Mouse (Mus musculus): ENCODE measurements around the gene Mef2b.
A peak's percentile ranks its signal among the peaks of the same experiment; 100 is the strongest.

Mef2b gene

DNA sequence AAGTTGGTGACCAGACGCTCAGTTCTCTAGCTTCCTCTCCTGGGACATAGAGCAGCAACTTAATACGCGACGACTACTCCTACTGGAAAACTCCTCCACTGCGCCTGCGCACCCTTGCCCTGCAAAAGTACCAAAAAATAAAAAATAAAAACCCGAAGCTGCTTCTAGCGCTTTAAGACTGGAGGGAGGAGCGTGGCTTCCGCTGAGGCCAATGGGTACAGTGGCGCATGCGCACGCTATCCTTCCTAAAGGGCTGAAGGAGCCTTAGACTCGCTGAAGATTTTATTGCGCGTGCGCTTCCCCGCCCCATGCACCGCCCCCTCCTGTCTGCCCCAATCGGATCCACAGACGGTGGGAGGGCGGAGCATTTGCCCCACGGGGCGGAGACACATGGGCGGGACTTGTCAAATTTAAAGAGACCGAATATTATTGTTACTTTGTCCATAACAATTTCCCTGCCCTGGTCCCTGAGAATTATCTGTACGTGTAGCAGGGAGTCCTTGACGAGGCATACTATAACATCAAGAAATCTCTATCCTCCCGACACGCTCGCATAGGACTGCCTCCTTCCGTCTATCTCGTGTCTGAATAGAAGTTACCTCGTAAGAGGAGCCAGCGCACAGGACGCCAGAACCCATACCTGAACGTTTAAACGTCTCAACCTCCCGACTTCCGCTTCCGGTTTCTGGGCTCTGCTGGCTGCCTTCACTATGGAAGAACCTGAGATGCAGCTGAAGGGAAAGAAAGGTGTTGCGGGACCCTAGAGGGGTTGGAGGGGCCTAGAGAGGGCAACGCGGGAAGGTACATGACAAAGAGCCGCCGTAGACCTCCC lies at the start of gene Mef2b, which contains the start of the genes Rfxank and Borcs8:
TSS of gene Mef2b (plus strand) at position 686 of the 832 bp plus-strand sequence.
TSS of gene Rfxank (minus strand) at position 129 of the 832 bp plus-strand sequence.
TSS of gene Borcs8 (plus strand) at position 474 of the 832 bp plus-strand sequence.
- peak; percentile 99 to 100 for DNase-seq

DNA sequence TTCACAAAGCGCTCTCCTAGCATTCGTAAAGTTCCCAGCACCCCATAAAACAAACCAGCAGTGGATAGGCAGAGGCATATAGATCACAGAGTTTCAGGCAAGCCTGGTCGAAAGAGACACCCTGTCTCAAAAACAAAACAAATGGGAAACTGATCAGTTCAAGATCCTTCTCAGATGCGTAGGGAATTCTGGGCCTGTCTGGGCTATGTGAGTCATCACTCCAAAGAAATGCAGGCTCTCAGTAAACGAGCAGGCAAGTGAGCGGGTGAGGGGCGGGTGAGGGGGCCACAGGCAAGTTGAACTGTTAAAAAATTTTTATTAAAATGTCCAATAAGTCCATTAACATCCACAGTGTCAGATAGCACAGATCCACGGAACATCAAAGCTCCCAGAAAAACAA lies 46.7 kb upstream of the Mef2b start:
- no peak for DNase-seq

DNA sequence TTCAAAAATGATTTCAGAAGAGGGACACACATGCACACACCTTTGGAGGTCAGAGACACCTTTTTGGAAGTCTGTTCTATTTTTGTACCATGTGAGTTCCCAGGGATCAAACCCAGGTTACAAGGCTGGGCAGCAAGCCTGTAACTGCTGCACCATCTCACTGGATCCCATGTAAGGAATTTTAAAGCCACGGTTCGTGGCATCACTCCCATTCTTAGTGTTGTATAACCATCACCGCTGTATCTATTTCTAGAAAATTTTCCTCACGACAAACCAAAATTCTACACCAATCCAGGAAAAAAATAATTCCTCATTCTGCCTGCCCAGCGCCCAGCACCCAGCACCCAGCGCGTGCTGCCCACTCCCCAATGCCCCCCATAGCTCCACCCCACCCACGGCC lies 40.2 kb upstream of the Mef2b start:
- no peak for DNase-seq

DNA sequence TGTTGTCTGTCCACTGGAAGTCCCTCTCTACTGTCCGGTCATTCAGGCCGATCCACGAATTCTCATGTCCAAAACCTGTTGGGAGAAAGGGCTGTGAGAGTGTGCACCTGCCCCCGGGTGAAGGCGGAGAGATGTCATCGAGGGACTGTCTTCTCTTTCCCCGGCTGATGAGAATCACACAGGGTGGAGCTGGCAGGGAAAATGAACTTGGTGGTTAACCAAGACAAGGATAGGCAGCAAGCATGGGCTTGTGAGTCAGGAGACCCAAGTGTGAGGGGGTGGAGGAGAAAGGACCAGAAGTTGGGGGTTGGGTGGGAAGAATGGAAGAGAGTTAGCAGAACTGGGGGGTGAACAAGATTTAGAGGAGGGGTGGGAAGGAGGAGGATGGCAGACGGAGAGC lies 39.3 kb upstream of the Mef2b start:
- DNase-seq = no peak

DNA sequence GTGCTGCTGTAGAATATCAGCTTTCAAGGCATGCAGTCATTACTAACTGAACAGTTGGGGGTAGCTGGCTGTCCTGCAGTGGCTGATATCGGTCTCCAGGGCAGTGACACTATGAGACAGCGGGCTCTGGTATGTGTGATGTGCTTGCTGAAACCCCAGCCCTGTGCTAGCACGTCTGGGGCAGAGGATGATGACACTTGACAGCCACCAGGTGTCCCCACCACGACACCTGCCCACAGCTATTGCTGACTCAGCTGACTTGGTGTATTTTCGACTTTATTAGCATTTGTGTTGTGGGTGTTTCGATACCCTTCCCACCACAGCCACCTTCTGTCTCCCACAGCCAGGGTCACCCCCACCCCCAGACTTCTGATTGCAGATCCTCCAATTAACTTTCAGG lies 35.0 kb upstream of the Mef2b start:
- peak; percentile 31 to 74 for DNase-seq

DNA sequence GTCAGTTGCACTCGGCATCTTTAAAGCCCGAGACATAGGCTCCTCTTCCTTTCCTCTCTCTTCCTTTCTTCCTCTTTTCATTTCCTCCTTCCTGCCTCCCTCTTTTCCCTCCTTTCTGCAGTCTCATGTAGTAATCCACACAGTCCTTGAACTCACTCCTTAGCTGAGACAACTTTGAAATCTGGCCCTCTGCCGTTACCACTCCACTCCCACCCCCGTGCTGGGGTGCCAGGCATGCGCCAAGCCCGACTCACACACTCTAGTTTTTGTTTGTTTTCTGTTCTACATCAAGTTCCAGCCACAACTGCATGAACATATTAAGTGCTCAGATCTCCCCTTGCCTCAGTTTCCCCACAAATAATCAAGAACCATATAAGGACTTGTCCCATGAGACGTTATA lies 34.6 kb upstream of the Mef2b start:
- DNase-seq = no peak

DNA sequence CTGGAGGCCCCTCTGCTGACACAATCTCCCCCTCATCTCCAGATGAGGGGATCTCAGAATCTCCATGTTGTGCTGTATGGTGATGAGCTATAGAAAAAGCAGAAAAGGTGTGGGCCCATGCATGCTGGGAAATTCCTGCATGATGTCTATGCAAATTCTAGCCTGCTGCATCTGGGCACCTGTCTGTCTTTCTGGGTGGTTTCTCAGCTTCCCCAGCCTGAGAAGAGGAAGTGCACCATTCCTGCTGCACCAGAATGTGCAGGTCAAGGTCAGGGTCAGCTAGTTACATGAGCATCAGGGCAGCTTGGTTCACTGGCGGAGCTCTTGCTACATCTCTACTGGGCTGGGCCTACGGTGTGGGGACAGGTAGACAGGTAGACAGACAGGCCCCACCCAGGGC lies 29.1 kb upstream of the Mef2b start:
- DNase-seq = no peak

DNA sequence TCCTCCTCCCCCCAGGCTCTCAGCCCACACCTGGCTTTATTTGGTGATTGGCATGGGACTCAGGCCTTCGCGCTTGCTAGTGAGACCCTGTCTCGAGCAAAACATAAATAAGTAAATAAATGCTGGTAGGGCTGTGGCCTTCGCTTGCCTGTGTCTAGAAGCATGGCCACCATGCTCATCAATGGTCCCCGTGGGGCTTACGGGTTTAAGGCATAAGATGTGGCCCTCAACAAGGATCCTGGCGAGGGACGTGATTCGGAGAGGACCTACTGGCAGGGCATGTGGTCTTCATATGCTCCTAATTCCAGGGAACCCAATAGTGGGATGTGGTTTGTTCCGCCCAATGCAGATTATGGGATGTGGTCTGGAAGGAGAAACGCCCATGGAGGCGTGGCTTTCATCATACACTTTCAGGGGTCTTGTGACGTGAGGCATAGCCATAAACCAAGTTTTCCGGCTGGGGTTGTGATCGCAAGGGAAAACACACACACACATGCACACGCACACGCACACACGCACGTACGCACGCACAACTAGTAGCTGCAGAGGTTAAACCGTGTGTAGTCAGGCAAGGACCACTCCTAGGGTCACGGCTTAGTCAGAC lies 28.2 kb upstream of the Mef2b start:
- DNase-seq = no peak

DNA sequence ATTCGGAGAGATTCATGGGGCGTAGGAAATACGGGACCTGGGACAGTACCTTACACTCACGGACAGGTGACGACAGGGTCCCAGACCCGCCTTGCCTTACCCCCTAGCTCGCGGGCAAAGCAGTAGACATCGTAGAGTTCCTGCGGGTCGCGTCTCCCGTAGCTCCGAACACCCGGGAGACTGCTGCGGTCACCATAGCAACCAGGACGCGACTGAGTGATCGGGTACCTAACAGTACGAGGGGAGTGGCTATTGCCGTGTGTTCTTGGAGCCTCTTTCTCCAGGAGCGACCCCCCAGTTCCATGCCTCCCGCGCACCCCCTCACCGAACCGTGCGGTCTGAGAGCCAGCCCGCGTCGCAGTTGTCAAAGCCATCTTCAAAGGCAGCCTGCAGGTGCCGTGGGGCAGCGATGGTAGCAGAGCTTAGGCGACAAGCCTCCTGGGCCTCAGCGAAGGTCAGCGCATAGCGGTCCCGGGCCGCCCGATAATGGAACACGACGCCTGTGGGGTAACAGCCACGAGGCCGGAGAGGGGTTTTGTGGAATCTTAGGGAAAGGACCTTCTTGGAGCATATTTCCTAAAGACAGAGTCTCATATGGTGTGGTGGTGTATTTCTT lies 27.0 kb upstream of the Mef2b start:
- DNase-seq = no peak

DNA sequence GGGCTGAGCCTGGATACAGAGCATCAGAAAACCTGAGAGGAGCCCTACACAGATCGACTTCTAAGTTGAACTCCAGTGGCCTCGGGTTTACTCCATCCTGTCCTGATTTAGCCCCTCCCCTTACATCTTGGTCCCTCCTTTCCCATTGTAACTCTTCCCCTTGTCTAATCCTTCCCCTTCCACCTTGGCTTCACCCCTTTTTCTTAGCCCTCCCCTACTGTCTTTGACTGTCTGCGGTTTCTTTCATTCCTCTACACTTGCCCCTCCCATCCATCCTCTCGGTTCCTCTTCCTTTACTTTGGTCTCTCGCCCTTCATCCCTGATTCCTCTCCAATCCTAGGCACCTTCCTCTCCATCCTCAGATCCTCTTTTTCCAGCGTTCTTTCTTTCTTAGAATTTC lies 25.0 kb upstream of the Mef2b start:
- no peak for DNase-seq

DNA sequence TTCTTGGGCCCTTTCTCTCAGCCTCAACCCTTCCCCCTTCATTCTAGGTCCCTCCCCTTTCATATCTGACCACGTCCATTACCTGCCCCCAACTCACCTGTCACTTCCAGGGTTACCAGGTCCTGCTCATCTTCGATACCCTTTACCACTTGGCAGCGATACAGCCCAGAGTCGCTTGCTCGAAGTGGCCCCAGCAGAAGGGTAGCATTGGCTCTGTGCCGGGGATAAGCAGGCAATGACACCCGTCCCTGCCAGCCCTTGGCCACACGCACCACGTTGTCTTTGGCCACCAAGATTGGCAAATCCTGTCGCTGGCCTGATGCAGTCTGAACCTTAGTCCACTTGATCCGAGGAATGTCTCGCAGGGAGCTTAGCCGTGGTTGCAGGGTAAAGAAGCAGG lies 24.6 kb upstream of the Mef2b start:
- DNase-seq = no peak

DNA sequence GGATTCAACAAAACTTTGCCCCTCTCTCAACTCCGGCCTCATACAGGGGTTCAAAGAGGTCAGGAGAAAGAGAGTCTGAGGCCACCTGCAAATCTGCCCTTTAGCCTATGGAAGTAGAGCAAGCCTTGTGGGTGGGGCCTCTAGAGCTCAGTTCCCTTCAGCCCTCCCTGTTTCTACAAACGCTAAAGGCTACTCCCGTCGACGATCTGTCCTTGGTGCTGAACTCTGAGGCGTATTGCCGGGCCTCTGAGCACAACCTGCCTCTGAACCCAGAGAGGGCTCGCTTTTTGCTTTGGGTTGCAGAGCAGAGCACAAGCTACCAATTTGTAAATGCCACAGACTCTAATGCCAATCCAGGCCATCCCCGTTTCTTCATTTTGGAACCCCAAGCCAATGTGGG lies 21.9 kb upstream of the Mef2b start:
- DNase-seq = peak; percentile 19 to 68

DNA sequence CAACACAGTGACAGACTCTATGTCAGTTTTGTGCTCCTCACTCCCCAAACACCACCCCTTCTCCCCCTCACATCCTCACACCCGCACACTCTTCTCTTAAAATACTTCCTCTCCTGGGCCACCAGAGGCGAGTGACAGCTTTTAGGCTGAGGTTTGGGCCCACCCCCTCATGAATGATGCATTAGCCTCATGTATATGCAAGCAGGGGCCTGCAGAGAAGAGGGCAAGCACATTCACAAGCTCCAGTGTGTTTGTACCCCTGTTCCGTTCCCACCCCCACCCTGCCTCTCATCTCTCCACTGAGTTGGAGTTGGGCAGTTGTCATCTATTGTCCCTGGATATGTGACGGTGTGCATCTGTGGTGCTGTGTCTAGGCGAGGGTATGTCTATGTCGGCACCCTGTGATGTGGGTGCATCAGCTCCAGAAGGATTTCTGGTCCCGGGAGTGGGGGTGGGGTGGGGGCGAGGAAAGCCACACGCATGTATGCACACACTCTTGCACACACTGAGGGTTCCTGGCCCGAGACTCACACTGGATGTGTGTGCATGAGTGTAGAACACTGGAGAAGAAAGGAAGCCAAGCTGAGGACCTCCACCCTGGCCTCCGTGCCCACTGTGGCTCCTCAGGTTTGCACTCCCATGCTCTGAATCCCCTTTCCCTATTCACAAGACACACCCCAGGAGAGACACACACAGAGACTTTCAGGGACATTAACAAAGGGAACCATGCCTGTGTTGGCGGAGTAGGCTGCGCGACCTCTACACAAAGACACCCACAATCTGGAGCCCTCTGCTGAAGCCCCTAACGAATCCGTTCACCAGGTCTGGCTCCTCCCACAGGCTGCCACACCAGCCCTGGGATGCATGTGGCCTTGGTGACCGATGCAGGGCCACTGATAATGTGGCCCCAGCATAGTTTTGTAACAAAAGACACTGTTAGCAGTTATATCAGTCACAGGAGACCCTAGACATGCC lies 20.5 kb upstream of the Mef2b start:
- no peak for DNase-seq

DNA sequence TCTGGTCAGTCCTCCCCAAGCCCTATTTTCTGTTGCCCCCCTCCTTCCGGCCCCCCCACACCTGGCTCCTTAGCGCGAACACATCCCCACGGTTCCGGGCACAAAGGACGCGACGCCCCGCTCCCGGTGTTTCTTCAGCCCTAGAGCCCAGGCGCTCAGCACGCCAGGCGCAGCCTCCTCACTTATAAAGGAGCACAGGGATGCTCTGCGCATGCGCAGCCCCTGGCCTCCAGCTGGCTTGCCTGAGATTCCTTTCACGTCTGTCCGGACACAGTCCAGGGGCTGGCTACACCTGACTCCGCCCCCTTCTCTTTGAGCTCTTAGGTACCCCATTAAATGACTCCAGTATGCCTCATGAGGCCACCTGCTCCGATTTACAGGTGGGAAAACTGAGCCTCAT lies 18.8 kb upstream of the Mef2b start, which contains the start of gene Ncan:
TSS of gene Ncan (minus strand) at position 207 of the 400 bp plus-strand sequence.
- DNase-seq = peak; percentile 66 to 83

DNA sequence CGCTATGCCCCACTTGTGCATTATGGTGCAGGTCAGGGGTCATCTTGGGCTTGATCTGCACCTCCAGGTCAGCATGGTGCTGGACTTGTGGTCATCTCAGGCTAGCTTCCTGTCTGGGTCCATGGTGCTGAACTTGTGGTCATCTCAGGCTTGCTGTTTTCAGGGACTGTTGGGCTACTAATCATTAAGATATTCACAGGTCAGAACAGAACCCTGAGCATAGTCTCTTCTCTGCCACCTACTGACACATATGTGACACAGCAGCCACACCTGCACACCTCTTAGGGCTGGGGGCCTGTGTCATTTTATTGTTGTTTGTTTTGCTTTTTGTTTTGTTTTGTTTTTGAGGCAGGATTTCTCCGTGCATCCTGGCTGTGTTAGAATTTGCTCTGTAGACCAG lies 16.6 kb upstream of the Mef2b start:
- peak in 1 of 2 experiments; percentile 46 for DNase-seq

DNA sequence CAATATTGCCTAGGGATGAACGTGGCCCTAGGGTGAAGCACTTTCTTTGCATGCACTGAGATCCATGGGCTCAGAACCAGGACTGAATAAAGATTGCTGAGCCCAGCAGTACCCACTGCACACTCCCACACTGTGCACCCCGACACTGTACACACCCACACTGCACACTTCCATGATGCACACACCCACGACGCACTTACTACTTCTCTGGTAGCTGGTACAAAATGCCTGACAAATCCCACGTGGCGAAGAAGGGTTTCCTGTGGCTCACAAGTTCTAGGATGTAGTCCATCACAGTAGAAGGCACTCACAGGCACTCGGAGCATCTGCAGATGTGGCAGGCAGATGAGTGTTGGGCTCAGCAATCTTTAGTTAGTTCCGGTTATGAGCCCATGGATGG lies 14.5 kb upstream of the Mef2b start:
- DNase-seq = no peak

DNA sequence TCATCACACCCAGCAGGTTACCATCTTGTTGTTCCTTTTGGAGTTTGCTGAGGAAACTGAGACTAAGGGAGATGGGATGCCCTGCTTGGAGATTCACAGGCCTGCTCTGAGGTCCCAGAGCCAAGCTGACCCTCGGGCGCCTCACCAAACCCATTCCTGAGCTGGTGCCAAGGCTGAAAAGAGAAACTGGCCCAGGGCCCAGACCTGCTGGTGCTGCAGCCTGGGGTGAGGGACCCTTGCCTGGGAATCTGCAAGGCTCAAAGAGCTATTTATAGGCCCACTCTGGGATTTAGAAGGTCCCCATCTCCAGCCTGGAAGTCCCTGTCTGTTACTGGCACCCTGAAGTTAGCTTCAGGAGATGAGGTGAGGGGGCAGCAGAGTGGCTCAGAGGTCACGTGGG lies 11.1 kb upstream of the Mef2b start:
- DNase-seq = peak; percentile 37 to 64

DNA sequence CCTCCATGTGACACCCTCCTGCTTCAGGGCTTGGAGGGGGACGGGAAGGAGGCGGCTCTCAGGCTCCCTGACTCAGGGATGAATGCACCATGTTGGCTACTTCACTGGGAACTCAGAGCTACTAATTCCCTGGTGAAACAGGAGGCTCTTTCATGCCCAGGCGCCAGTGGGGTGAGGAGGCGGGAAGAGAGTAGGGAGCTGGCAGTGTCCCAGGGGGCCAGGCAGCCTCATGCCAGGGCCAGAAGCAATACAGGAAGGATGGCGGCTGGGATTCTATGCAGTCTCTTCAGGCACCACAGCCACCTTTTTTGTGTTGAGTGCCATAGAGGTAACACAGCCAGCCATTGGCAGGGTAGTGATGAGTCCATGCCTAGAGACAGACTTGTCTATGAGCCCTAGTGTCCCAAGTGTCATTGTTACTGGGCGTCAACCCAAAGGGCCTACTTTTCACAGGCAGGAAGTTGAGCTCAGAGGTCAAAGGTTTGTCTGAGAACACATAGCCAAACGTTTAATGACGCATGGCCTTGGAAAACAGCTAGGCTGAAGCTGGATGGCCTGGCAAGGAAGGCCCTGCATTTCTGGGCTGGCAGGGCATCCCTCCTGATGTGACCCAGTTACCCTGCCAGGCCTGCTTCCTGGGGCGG lies 10.1 kb upstream of the Mef2b start:
- DNase-seq = peak; percentile 46 to 57

DNA sequence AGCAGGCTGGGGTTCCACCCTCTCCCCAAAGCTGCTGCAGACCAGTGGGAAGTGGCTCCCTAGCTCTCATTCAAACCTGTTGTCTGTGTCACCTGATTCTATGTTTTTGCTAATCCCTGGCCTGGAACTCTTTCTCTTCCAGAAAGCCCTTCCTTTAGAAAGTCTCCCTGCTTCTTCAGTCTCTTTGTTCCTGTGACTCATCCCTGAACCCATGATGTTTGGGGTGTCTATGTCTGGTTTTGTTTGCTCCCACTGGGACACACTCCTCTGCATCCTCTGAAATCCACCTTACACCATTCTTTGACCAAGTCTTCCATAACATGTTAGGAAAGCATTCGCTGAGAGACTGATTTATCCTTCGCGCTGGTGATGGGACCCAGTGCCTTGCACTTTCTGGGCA lies 9.4 kb upstream of the Mef2b start:
- no peak for DNase-seq

DNA sequence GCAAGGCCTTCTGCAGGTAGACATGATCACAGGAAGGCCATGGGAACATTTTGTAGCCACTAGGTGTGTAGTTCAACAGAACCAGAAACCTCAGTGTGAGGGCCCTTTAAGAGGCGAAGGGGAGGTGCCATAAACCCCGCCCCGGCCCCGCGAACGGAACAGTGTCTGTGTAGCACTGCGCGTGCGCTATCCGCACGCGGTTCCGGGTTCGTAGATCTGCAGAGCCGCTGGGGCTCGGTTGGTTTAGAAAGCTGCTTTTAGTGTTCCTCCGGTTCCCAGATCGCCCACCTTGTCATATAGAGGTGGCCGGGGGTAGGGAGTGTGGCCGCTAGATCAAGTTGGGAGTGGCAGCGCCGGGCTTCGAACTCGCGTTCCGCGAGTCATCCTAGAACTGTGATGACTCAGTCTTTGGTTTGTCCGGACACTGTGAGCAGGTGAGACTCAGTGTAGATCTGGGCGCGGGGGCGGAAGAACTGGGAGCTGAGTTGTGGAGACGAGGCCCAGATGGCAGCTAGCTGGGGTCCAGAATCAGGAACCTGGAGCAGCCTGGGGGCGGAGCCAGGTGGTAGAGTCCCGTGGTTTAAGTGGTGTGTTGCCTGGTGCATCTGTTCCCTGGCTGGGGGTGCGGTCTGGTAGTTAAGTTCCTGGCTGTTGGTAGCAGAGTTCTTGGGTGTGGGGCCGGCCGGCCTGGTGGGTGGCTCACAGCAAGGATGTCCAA lies 8.2 kb upstream of the Mef2b start, which contains the start of gene Nr2c2ap:
TSS of gene Nr2c2ap (plus strand) at position 168 of the 718 bp plus-strand sequence.
- peak; percentile 89 to 95 for DNase-seq

DNA sequence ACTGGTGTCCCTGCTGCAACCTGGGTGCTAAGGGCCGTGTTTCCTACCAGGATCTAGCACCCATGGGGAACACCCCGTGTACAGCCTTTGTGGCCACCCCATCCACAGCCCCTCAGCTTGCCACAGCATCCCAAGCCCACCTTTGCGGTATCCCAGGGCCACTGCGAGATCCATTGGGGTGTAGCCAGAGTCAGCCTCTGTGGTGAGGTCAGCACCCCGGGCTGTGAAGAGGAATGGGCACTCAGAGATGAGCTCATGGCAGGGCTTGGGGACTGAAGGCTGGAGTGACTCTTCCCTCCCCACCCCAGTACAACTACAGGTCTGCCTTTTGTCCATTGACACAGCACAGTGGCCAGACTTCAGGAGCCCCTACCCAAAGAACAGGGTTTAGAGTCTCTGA lies 5.4 kb upstream of the Mef2b start:
- no peak for DNase-seq

All from kidney, postnatal 36 days (tissue).